ENCODE assay signal across 20 mouse cellular contexts in genomic region chr17:63117130-63117529, GRCm38 (mm10).
DNase-seq lines count a peak whose midpoint lies in the region; ATAC-seq lines count a peak whose summit lies in the region.
"Had no signal": no experiment of that assay in that cellular context is flagged by ENCODE, and none has a peak within 500 bp of the region (broad histone marks: within the 10 kb centered on the region; RNA-seq: fewer than 3 reads in every experiment).

No protein-coding gene starts in this region.

- no peaks in the 10 kb centered on the region for H3K9me3 ChIP-seq in forebrain, embryonic 12.5 days
- no peaks in the 10 kb centered on the region for H3K9me3 ChIP-seq in forebrain, embryonic 15.5 days
- H3K9me3 ChIP-seq in embryonic facial prominence, embryonic 13.5 days: no peaks in the 10 kb centered on the region
- no peaks in the 10 kb centered on the region for H3K9me3 ChIP-seq in midbrain, embryonic 11.5 days (ENCODE audit: control insufficient read depth, low read length)
- H3K9me3 ChIP-seq: hindbrain, embryonic 15.5 days; neural tube, embryonic 13.5 days had no signal

- peak; percentile 14 for DNase-seq in Muller cell, postnatal 12 days (ENCODE audit: inconsistent ontology term)
- DNase-seq in midbrain, embryonic 11.5 days (ENCODE audit: low spot score, missing footprints): no peak
- DNase-seq in lung, postnatal 10 days: no peak
- DNase-seq in frontal cortex, postnatal 14 days (ENCODE audit: low spot score in 2 of 2): no peak
- DNase-seq: cerebellum, adult 2 months; cerebellum, postnatal 36 days; gastrocnemius, postnatal 10 days; heart, adult 11 months; heart, postnatal 36 days; kidney, postnatal 4 days; liver, postnatal 0 days; right cerebral cortex, postnatal 14 days had no signal

- no peak overlapping the region for H3K27ac ChIP-seq in forebrain, embryonic 12.5 days
- H3K27ac ChIP-seq in forebrain, embryonic 15.5 days (replicated peaks): no peak overlapping the region
- H3K27ac ChIP-seq in embryonic facial prominence, embryonic 13.5 days: peak overlapping the region; percentile 68
- H3K27ac ChIP-seq in midbrain, embryonic 11.5 days (ENCODE audit: low read depth, low read length): no peak overlapping the region
- H3K27ac ChIP-seq: hindbrain, embryonic 15.5 days; neural tube, embryonic 13.5 days had no signal

- WGBS in forebrain, embryonic 12.5 days: 77% methylated on average over 5 of the region's 5 CpGs
- 68% methylated on average over 5 of the region's 5 CpGs for WGBS in forebrain, embryonic 15.5 days
- WGBS in embryonic facial prominence, embryonic 13.5 days: 69% methylated on average over 5 of the region's 5 CpGs
- WGBS in midbrain, embryonic 11.5 days: 71% methylated on average over 5 of the region's 5 CpGs

- no peaks in the 10 kb centered on the region for H3K36me3 ChIP-seq in forebrain, embryonic 12.5 days (replicated peaks)
- H3K36me3 ChIP-seq in forebrain, embryonic 15.5 days: no peaks in the 10 kb centered on the region
- H3K36me3 ChIP-seq in embryonic facial prominence, embryonic 13.5 days: no peaks in the 10 kb centered on the region
- no peaks in the 10 kb centered on the region for H3K36me3 ChIP-seq in midbrain, embryonic 11.5 days (ENCODE audit: control insufficient read depth, insufficient read depth, low read length)
- H3K36me3 ChIP-seq: hindbrain, embryonic 15.5 days; neural tube, embryonic 13.5 days had no signal

- no peak overlapping the region for H3K9ac ChIP-seq in forebrain, embryonic 12.5 days
- H3K9ac ChIP-seq in forebrain, embryonic 15.5 days (replicated peaks): no peak overlapping the region
- no peak overlapping the region for H3K9ac ChIP-seq in embryonic facial prominence, embryonic 13.5 days
- H3K9ac ChIP-seq in midbrain, embryonic 11.5 days (ENCODE audit: low read length): no peak overlapping the region
- H3K9ac ChIP-seq: hindbrain, embryonic 15.5 days; liver, postnatal 0 days; neural tube, embryonic 13.5 days had no signal

- H3K4me2 ChIP-seq in forebrain, embryonic 12.5 days: no peak overlapping the region
- H3K4me2 ChIP-seq in forebrain, embryonic 15.5 days (replicated peaks): no peak overlapping the region
- no peak overlapping the region for H3K4me2 ChIP-seq in embryonic facial prominence, embryonic 13.5 days
- no peak overlapping the region for H3K4me2 ChIP-seq in midbrain, embryonic 11.5 days
- H3K4me2 ChIP-seq: hindbrain, embryonic 15.5 days; neural tube, embryonic 13.5 days had no signal

- peaks cover 15% of the 10 kb centered on the region; the same call in 1 of the 2 replicates for H3K4me1 ChIP-seq in forebrain, embryonic 12.5 days
- H3K4me1 ChIP-seq in forebrain, embryonic 15.5 days: peaks cover 16% of the 10 kb centered on the region
- peaks cover 18% of the 10 kb centered on the region; the same call in 1 of the 2 replicates for H3K4me1 ChIP-seq in embryonic facial prominence, embryonic 13.5 days
- 0 out of 2 replicates have a peak, but pooled peaks cover 3% of the 10 kb centered on the region for H3K4me1 ChIP-seq in midbrain, embryonic 11.5 days (ENCODE audit: control insufficient read depth, insufficient read depth, low read length)
- H3K4me1 ChIP-seq: hindbrain, embryonic 15.5 days; megakaryocyte, embryonic 14.5 days; neural tube, embryonic 13.5 days had no signal

- no peak overlapping the region for H3K4me3 ChIP-seq in forebrain, embryonic 12.5 days (replicated peaks)
- no peak overlapping the region for H3K4me3 ChIP-seq in forebrain, embryonic 15.5 days
- no peak overlapping the region for H3K4me3 ChIP-seq in embryonic facial prominence, embryonic 13.5 days
- H3K4me3 ChIP-seq in midbrain, embryonic 11.5 days (ENCODE audit: low read depth, low read length): no peak overlapping the region
- H3K4me3 ChIP-seq: hindbrain, embryonic 15.5 days; megakaryocyte, embryonic 14.5 days; neural tube, embryonic 13.5 days had no signal

- ATAC-seq in forebrain, embryonic 12.5 days (ENCODE audit: low FRiP score): 0 out of 2 replicates have a peak, but pooled peaks have one; percentile 44
- ATAC-seq in forebrain, embryonic 15.5 days (replicated peaks): no peak
- ATAC-seq in embryonic facial prominence, embryonic 13.5 days (ENCODE audit: insufficient number of reproducible peaks, insufficient read depth, low FRiP score, low TSS enrichment, low read depth): no peak
- ATAC-seq in midbrain, embryonic 11.5 days (ENCODE audit: low FRiP score): peak; percentile 38; the same call in 1 of the 2 replicates
- ATAC-seq: intestine, embryonic 16.5 days; liver, postnatal 0 days had no signal

- H3K27me3 ChIP-seq in forebrain, embryonic 12.5 days: peaks cover 5% of the 10 kb centered on the region; the same call in 1 of the 2 replicates
- no peaks in the 10 kb centered on the region for H3K27me3 ChIP-seq in forebrain, embryonic 15.5 days
- H3K27me3 ChIP-seq in embryonic facial prominence, embryonic 13.5 days: no peaks in the 10 kb centered on the region
- H3K27me3 ChIP-seq in midbrain, embryonic 11.5 days (ENCODE audit: control insufficient read depth, insufficient read depth, low read length): no peaks in the 10 kb centered on the region
- H3K27me3 ChIP-seq: CH12.LX; hindbrain, embryonic 15.5 days; megakaryocyte, embryonic 14.5 days; neural tube, embryonic 13.5 days had no signal

Comparison
In these comparisons a context has a peak if more than half of its experiments do, and no peak if none do; other contexts are left out.
1. ATAC-seq: peak in forebrain, embryonic 12.5 days (single experiment) and midbrain, embryonic 11.5 days (single experiment); none in forebrain, embryonic 15.5 days (single experiment) and embryonic facial prominence, embryonic 13.5 days (single experiment).